In genomic region chr14:7818463-7819121, GRCm38 (mm10) we compare ENCODE assay signal across 8 mouse cellular contexts. TPM values are rescaled to one million over a fixed set of nuclear protein-coding genes. Genes with fewer than 3 reads are reported as not detected.
A peak's percentile ranks its signal among the peaks of the same experiment; 100 is the strongest.
DNase-seq lines count a peak whose midpoint lies in the region; ATAC-seq and TF ChIP-seq lines count a peak whose summit lies in the region.

No protein-coding gene starts in this region.

- peaks cover 44% of the 10 kb centered on the region for H3K27me3 ChIP-seq in G1E (ENCODE audit: insufficient read depth, low read length)
- no peaks in the 10 kb centered on the region for H3K27me3 ChIP-seq in limb, embryonic 10.5 days (ENCODE audit: low read depth, poor library complexity, severe bottlenecking)
- H3K27me3 ChIP-seq in midbrain, embryonic 16.5 days (ENCODE audit: control insufficient read depth, insufficient read depth, low read depth, low read length) = no peaks in the 10 kb centered on the region

- 1% methylated on average over 36 of the region's 36 CpGs for WGBS in limb, embryonic 10.5 days
- under 1% methylated on average over 36 of the region's 36 CpGs for WGBS in midbrain, embryonic 16.5 days

- H3K36me3 ChIP-seq in G1E (replicated peaks) = no peaks in the 10 kb centered on the region
- 0 out of 2 replicates have a peak, but pooled peaks cover 3% of the 10 kb centered on the region for H3K36me3 ChIP-seq in limb, embryonic 10.5 days
- H3K36me3 ChIP-seq in midbrain, embryonic 16.5 days (ENCODE audit: control insufficient read depth, insufficient read depth, low read length) = no peaks in the 10 kb centered on the region

- intact Hi-C loops in gastrocnemius, adult 2 months (cut with DNase I) = loop anchor here (2.0 to 5.0 kb wide), 4 partner anchors 34 to 224 kb away; partner anchors contain the start of gene Gm45521
- intact Hi-C loops in gastrocnemius, postnatal 36 days (cut with DNase I) = loop anchor here (5.0 to 10.0 kb wide), 3 partner anchors 124 to 346 kb away; no protein-coding TSS in a partner anchor

- H3K27ac ChIP-seq in gastrocnemius, adult 2 months = peak overlapping the region; percentile 83
- peak overlapping the region; percentile 88 for H3K27ac ChIP-seq in limb, embryonic 10.5 days
- peak overlapping the region; percentile 86 for H3K27ac ChIP-seq in midbrain, embryonic 16.5 days (ENCODE audit: low read length)

- no peaks in the 10 kb centered on the region for H3K9me3 ChIP-seq in G1E (replicated peaks)
- no peaks in the 10 kb centered on the region for H3K9me3 ChIP-seq in limb, embryonic 10.5 days (replicated peaks)
- no peaks in the 10 kb centered on the region for H3K9me3 ChIP-seq in midbrain, embryonic 16.5 days (replicated peaks; ENCODE audit: control insufficient read depth, low read length, poor library complexity, severe bottlenecking)

- TF ChIP-seq CTCF in gastrocnemius, adult 2 months (IDR thresholded peaks at IDR 0.05) = no peak
- TF ChIP-seq CTCF in G1E (IDR thresholded peaks at IDR 0.05; ENCODE audit: low read depth, low read length) = no peak

- DNase-seq in gastrocnemius, adult 2 months = peak; percentile 32
- DNase-seq in gastrocnemius, postnatal 36 days = no peak
- no peak for DNase-seq in G1E (ENCODE audit: low spot score)
- peak; percentile 23 for DNase-seq in heart, postnatal 4 days
- peak; percentile 53 for DNase-seq in limb, embryonic 10.5 days (ENCODE audit: low spot score)

- peak overlapping the region; percentile 80 for H3K4me2 ChIP-seq in midbrain, embryonic 16.5 days (ENCODE audit: low read length)

- peak overlapping the region; percentile 81 for H3K4me3 ChIP-seq in gastrocnemius, adult 2 months
- H3K4me3 ChIP-seq in G1E (ENCODE audit: low read depth, low read length) = peak overlapping the region; percentile 62
- peak overlapping the region; percentile 71 for H3K4me3 ChIP-seq in limb, embryonic 10.5 days
- H3K4me3 ChIP-seq in midbrain, embryonic 16.5 days (ENCODE audit: low read depth, low read length) = peak overlapping the region; percentile 82

- H3K4me1 ChIP-seq in G1E (ENCODE audit: insufficient read depth, low read depth, low read length) = peaks cover 12% of the 10 kb centered on the region
- peaks cover 52% of the 10 kb centered on the region for H3K4me1 ChIP-seq in limb, embryonic 10.5 days
- peaks cover 22% of the 10 kb centered on the region for H3K4me1 ChIP-seq in midbrain, embryonic 16.5 days (ENCODE audit: control insufficient read depth, insufficient read depth, low read length)

- no peak for ATAC-seq in G1E (ENCODE audit: extremely low read depth, insufficient number of reproducible peaks, low FRiP score, poor library complexity, severe bottlenecking)
- peak; percentile 56 for ATAC-seq in common myeloid progenitor, adult 5-6 weeks (replicated peaks; ENCODE audit: low read depth, poor library complexity, severe bottlenecking)
- peak; percentile 72 for ATAC-seq in midbrain, embryonic 16.5 days
- ATAC-seq in erythroid progenitor cell, adult 5-6 weeks (replicated peaks; ENCODE audit: low FRiP score, poor library complexity, severe bottlenecking) = no peak

- H3K9ac ChIP-seq in midbrain, embryonic 16.5 days (ENCODE audit: low read depth, low read length) = peak overlapping the region; percentile 92

RNA-seq across cellular contexts. Expression of gene Flnb, which starts 0.8 kb away (rescaled TPM):
- total RNA-seq in gastrocnemius, adult 2 months (2021) = 10 to 100 TPM in 1 of 2 experiments, 1 to 10 TPM in 1; 6.0 to 11.0 TPM
- 1 to 10 TPM; 6.7 to 7.2 TPM for total RNA-seq in gastrocnemius, postnatal 36 days (2021)
- total RNA-seq in G1E (2014; fragmentation: Nextera tagmentation) (1.7 and 1.8 TPM in 2 replicates), G1E (2017) (2.0 and 2.4 TPM in 2 replicates)
- 0.22 and 0.43 TPM in 2 replicates for polyA plus RNA-seq in G1E (2012)
- 14.3 and 16.9 TPM in 2 replicates for total RNA-seq in common myeloid progenitor, adult 5-6 weeks (2017)
- total RNA-seq in heart, postnatal 4 days (2021) = 10 to 100 TPM; 42.8 to 47.3 TPM
- 18.7 and 31.3 TPM in 2 replicates for polyA plus RNA-seq in limb, embryonic 10.5 days (2016; fragmentation: Nextera tagmentation; extraction: Ambion mirVana)
- 7.0 and 12.4 TPM in 2 replicates for polyA plus RNA-seq in midbrain, embryonic 16.5 days (2015; fragmentation: Nextera tagmentation; extraction: Ambion mirVana)
- total RNA-seq in erythroid progenitor cell, adult 5-6 weeks (2015; ENCODE audit: low replicate concordance) = 1.4 and 1.7 TPM in 2 replicates
- 0.64 and 1.2 TPM in 2 replicates for total RNA-seq in erythroid progenitor cell, adult 5-6 weeks (2017; ENCODE audit: low replicate concordance)

RNA-seq across cellular contexts. Expression of gene Gm26661, which starts 27.2 kb away (rescaled TPM):
- not detected for total RNA-seq in gastrocnemius, adult 2 months (2021)
- total RNA-seq in gastrocnemius, postnatal 36 days (2021) = not detected
- total RNA-seq in G1E (2014; fragmentation: Nextera tagmentation) = not detected in 2 replicates
- not detected in 2 replicates for total RNA-seq in G1E (2017)
- not detected in 2 replicates for polyA plus RNA-seq in G1E (2012)
- total RNA-seq in common myeloid progenitor, adult 5-6 weeks (2017) = not detected in 2 replicates
- not detected for total RNA-seq in heart, postnatal 4 days (2021)
- not detected in 2 replicates for polyA plus RNA-seq in limb, embryonic 10.5 days (2016; fragmentation: Nextera tagmentation; extraction: Ambion mirVana)
- polyA plus RNA-seq in midbrain, embryonic 16.5 days (2015; fragmentation: Nextera tagmentation; extraction: Ambion mirVana) = 0.68 and 1.2 TPM in 2 replicates
- total RNA-seq in erythroid progenitor cell, adult 5-6 weeks (2015; ENCODE audit: low replicate concordance) = not detected in 2 replicates
- total RNA-seq in erythroid progenitor cell, adult 5-6 weeks (2017; ENCODE audit: low replicate concordance) = not detected in 2 replicates

Comparison
In these comparisons a context has a peak if more than half of its experiments do, and no peak if none do; other contexts are left out.
1. DNase-seq: peak in gastrocnemius, adult 2 months (single experiment), heart, postnatal 4 days (single experiment) and limb, embryonic 10.5 days (single experiment); none in gastrocnemius, postnatal 36 days (0 of 2) and G1E (single experiment).
2. ATAC-seq: peak in common myeloid progenitor, adult 5-6 weeks (single experiment) and midbrain, embryonic 16.5 days (single experiment); none in G1E (single experiment) and erythroid progenitor cell, adult 5-6 weeks (single experiment).
3. Peak in every context shown above with its lines, with median percentiles within 50 percentile points of each other: H3K27ac ChIP-seq and H3K4me3 ChIP-seq.